In genomic region chr5:151060476-151060875, GRCm38 (mm10) we compare ENCODE assay signal across 8 mouse cellular contexts.
A peak's percentile ranks its signal among the peaks of the same experiment; 100 is the strongest.
DNase-seq lines count a peak whose midpoint lies in the region; ATAC-seq and TF ChIP-seq lines count a peak whose summit lies in the region.
"Had no signal": no experiment of that assay in that cellular context is flagged by ENCODE, and none has a peak within 500 bp of the region (broad histone marks: within the 10 kb centered on the region; RNA-seq: fewer than 3 reads in every experiment).

No protein-coding gene starts in this region.

- WGBS in hindbrain, embryonic 15.5 days = 67% methylated on average over 12 of the region's 12 CpGs
- WGBS in hindbrain, embryonic 12.5 days = 77% methylated on average over 12 of the region's 12 CpGs
- 53% methylated on average over 12 of the region's 12 CpGs for WGBS in embryonic facial prominence, embryonic 13.5 days
- 52% methylated on average over 12 of the region's 12 CpGs for WGBS in lung, postnatal 0 days

- no peaks in the 10 kb centered on the region for H3K9me3 ChIP-seq in hindbrain, embryonic 15.5 days
- H3K9me3 ChIP-seq in hindbrain, embryonic 12.5 days (replicated peaks) = no peaks in the 10 kb centered on the region; the same call in 1 of the 2 replicates
- peaks cover 7% of the 10 kb centered on the region; the same call in 1 of the 2 replicates for H3K9me3 ChIP-seq in embryonic facial prominence, embryonic 13.5 days
- 0 out of 2 replicates have a peak, but pooled peaks cover 4% of the 10 kb centered on the region for H3K9me3 ChIP-seq in lung, postnatal 0 days (ENCODE audit: low read length)

- no peaks in the 10 kb centered on the region for H3K27me3 ChIP-seq in hindbrain, embryonic 15.5 days
- H3K27me3 ChIP-seq in hindbrain, embryonic 12.5 days = no peaks in the 10 kb centered on the region
- no peaks in the 10 kb centered on the region for H3K27me3 ChIP-seq in embryonic facial prominence, embryonic 13.5 days
- no peaks in the 10 kb centered on the region for H3K27me3 ChIP-seq in lung, postnatal 0 days (replicated peaks; ENCODE audit: insufficient read depth, low read length)

- no peak overlapping the region for H3K4me3 ChIP-seq in hindbrain, embryonic 15.5 days
- H3K4me3 ChIP-seq in hindbrain, embryonic 12.5 days = no peak overlapping the region
- H3K4me3 ChIP-seq in embryonic facial prominence, embryonic 13.5 days = no peak overlapping the region
- no peak overlapping the region for H3K4me3 ChIP-seq in lung, postnatal 0 days (ENCODE audit: low read depth, low read length)

- no peak overlapping the region for H3K27ac ChIP-seq in hindbrain, embryonic 15.5 days (replicated peaks)
- no peak overlapping the region for H3K27ac ChIP-seq in hindbrain, embryonic 12.5 days
- no peak overlapping the region for H3K27ac ChIP-seq in embryonic facial prominence, embryonic 13.5 days
- 0 out of 2 replicates have a peak overlapping the region, but pooled peaks have one; percentile 40 for H3K27ac ChIP-seq in lung, postnatal 0 days (ENCODE audit: low read length)

- no peak overlapping the region for H3K9ac ChIP-seq in hindbrain, embryonic 15.5 days
- no peak overlapping the region for H3K9ac ChIP-seq in hindbrain, embryonic 12.5 days
- H3K9ac ChIP-seq in embryonic facial prominence, embryonic 13.5 days = no peak overlapping the region
- H3K9ac ChIP-seq in lung, postnatal 0 days (replicated peaks; ENCODE audit: low read depth) = no peak overlapping the region

- TF ChIP-seq EP300 in lung, postnatal 0 days (IDR thresholded peaks at IDR 0.05) = peak; percentile 41; the same call in 1 of the 2 replicates

- peaks cover 15% of the 10 kb centered on the region for H3K4me1 ChIP-seq in hindbrain, embryonic 15.5 days (replicated peaks)
- H3K4me1 ChIP-seq in hindbrain, embryonic 12.5 days = peaks cover 12% of the 10 kb centered on the region
- H3K4me1 ChIP-seq in embryonic facial prominence, embryonic 13.5 days = peaks cover 33% of the 10 kb centered on the region
- peaks cover 6% of the 10 kb centered on the region; the same call in 1 of the 2 replicates for H3K4me1 ChIP-seq in lung, postnatal 0 days (ENCODE audit: insufficient read depth, low read depth, low read length)

- DNase-seq in ZHBTc4 (ENCODE audit: low read depth, low spot score) = peak; percentile 13
- DNase-seq in lung, postnatal 0 days (ENCODE audit: low spot score) = peak; percentile 73
- DNase-seq in thymus, postnatal 25 days = no peak
- DNase-seq in thymus, postnatal 0 days (ENCODE audit: low spot score) = no peak
- DNase-seq: cerebellum, adult 9-11 months had no signal

- H3K36me3 ChIP-seq in hindbrain, embryonic 15.5 days = peaks cover 8% of the 10 kb centered on the region
- peaks cover 17% of the 10 kb centered on the region for H3K36me3 ChIP-seq in hindbrain, embryonic 12.5 days
- peaks cover 20% of the 10 kb centered on the region for H3K36me3 ChIP-seq in embryonic facial prominence, embryonic 13.5 days
- H3K36me3 ChIP-seq in lung, postnatal 0 days (ENCODE audit: insufficient read depth, low read length) = peaks cover 32% of the 10 kb centered on the region

- TF ChIP-seq CTCF in lung, postnatal 0 days (IDR thresholded peaks at IDR 0.05) = peak; percentile 37; the same call in 1 of the 2 replicates

- peak; percentile 38; the same call in 1 of the 2 replicates for ATAC-seq in hindbrain, embryonic 15.5 days (ENCODE audit: low FRiP score, low read depth)
- ATAC-seq in hindbrain, embryonic 12.5 days (ENCODE audit: low FRiP score) = no peak
- ATAC-seq in embryonic facial prominence, embryonic 13.5 days (ENCODE audit: insufficient number of reproducible peaks, insufficient read depth, low FRiP score, low TSS enrichment, low read depth) = no peak
- ATAC-seq in lung, postnatal 0 days = peak; percentile 53

- peak overlapping the region; percentile 13; the same call in 1 of the 2 replicates for H3K4me2 ChIP-seq in hindbrain, embryonic 15.5 days
- no peak overlapping the region for H3K4me2 ChIP-seq in hindbrain, embryonic 12.5 days (replicated peaks)
- H3K4me2 ChIP-seq in embryonic facial prominence, embryonic 13.5 days = peak overlapping the region; percentile 20; the same call in 1 of the 2 replicates
- no peak overlapping the region for H3K4me2 ChIP-seq in lung, postnatal 0 days (replicated peaks; ENCODE audit: low read depth, low read length)

Comparison
In these comparisons a context has a peak if more than half of its experiments do, and no peak if none do; other contexts are left out.
1. ATAC-seq: peak in hindbrain, embryonic 15.5 days (single experiment) and lung, postnatal 0 days (single experiment); none in hindbrain, embryonic 12.5 days (single experiment) and embryonic facial prominence, embryonic 13.5 days (single experiment).
2. H3K4me2 ChIP-seq: peak in hindbrain, embryonic 15.5 days (single experiment) and embryonic facial prominence, embryonic 13.5 days (single experiment); none in hindbrain, embryonic 12.5 days (single experiment) and lung, postnatal 0 days (single experiment).
3. DNase-seq: peak in ZHBTc4 (single experiment) and lung, postnatal 0 days (single experiment); none in thymus, postnatal 25 days (single experiment) and thymus, postnatal 0 days (single experiment).